Mouse (Mus musculus) gastrocnemius, adult 2 months (tissue): ENCODE data around the gene Htt. TPM values are rescaled to one million over a fixed set of nuclear protein-coding genes. Genes with fewer than 3 reads are reported as not detected.
"Not testable (repeated sequence)": the region's sequence is repeated elsewhere in the genome, so short reads cannot be mapped to it uniquely, and the experiment has no call there.

Experiments used
- DNase-seq: peaks from one replicate; pipeline ENCODE4 v3.0.0; 2022
- H3K27ac ChIP-seq: fragments of 200-600 bp; 2 replicates; pipeline ENCODE4 v1.8.1; 2022; ENCODE audit warnings: mild to moderate bottlenecking
- H3K4me3 ChIP-seq: fragments of 200-600 bp; 2 replicates; pipeline ENCODE4 v1.8.1; 2022; ENCODE audit warnings: mild to moderate bottlenecking, moderate library complexity
- CTCF ChIP-seq: fragments of 200-600 bp; IDR thresholded peaks from 2 replicates; pipeline ENCODE4 v1.8.1; 2022; ENCODE audit warnings: antibody characterized with exemption, mild to moderate bottlenecking, moderate library complexity
- intact Hi-C: fragments of 180-260 bp; cut with DNase I; formaldehyde crosslinking; loops from one replicate; pipeline ENCODE4 v1.15.1; 2025
- total RNA-seq, 2 experiments: library from RNA; stranded (reverse); gene quantifications; 2 replicates each; pipeline ENCODE4 v1.2.3; 2021

Htt gene
- total RNA-seq, 2 experiments from 2014 or later = 7.2 to 9.9 TPM

DNA sequence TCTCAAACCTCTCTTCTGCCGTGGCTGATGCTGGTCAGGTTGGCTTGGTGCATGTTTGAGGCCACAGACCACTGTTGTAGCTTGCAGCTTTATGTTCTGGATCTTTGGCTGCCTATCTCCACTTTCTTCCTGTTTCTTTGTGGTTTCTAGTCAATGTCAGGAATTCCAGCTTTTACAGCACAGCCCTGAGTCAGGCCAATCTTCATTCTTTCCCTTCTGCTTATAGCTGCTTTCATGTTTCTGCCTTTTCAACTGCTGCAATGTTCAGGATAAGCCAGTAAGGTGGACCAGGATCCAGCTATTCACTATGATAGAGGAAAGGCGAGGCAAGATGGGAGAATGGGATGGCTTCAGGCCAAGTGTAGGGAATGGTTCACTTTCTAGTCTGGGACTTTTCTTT is 29.6 kb downstream of the Htt start:
- H3K4me3 ChIP-seq = no peak overlapping the region
- intact Hi-C loops = no loop called here
- TF ChIP-seq CTCF = no peak
- no peak for DNase-seq
- H3K27ac ChIP-seq = no peak overlapping the region

DNA sequence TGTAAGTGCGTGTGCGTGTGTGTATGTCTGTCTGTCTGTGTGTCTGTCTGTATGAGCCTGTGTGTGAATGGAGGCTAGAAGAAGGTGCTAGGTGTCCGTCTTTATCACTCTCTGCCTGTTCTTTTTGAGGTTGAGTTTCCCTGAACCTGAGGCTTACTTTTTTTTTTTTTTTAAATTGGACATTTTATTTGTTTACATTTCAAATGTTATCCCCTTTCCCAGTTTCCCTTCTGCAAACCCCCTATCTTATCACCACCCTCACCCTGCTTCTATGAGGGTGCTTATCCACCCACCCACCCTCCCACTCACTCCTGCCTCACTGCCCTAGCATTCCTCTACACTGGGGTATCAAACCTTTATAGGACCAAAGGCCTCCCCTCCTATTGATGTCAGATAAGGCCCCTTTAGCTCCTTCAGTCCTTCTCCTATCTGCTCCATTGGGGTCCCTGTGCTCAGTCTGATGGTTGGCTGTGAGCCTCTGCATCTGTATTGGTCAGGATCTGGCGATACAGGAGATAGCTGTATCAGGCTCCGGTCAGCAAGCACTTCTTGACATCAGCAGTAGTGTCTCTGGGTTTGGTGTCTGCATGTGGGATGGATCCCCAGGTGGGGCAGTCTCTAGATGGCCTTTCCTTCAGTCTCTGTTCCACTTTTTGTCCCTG is 38.9 kb downstream of the Htt start:
- DNase-seq = no peak
- intact Hi-C loops = no loop called here
- no peak overlapping the region for H3K4me3 ChIP-seq
- no peak for TF ChIP-seq CTCF
- H3K27ac ChIP-seq = no peak overlapping the region

DNA sequence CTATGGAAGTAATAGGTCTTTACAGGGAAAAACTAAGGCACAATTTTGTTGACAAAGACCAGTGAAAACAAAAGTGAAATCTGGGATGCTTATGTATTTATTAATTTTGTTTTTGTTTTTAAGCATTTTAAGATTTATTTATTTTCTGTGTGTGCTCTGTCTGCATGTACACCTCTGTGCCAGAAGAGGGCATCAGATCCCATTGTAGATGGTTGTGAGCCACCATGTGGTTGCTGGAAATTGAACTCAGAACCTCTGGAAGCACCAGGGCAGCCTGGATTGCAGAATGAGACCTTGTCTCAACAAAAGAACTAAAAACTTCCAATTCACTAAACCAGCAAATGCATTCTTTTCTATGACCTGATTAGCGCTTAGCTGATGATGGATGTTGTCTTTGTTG is 44.5 kb downstream of the Htt start:
- no peak; the same call in 1 of the 2 replicates for TF ChIP-seq CTCF

DNA sequence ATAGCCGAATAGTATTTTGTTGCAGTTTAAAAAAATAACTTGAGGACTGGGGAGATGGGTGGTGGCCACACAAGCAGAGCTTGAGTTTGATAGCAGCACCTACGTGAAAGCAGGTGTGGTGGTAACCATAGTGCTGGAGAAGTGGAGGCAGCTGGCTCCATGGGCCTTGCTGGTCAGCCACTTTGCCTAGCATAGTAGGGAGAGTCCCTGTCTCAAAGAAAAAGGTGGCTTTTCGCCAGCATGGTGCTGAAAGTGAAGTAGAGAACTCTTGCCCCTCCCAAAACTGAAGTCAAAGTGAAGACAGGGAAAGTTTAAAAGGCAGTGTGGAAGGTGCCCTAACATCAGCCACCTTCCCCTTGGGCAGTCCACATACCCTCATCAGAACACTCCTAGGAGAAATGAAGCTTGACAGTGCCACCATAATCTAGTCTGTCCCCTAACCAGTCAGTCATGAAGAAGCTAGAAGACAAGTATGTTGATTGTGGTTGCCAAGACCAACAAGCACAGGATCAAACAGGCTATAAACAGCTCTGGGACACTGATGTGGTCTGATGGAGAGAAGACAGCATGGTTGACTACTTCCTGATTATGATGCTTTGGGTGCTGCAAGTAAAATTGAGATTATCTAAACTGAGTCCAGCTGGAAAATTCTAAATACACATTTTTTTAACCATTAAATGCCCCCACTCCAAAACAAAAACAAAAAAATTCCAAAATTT is 61.0 kb downstream of the Htt start:
- intact Hi-C loops = no loop called here

More for the DNA sequence above, 44.5 kb downstream of the Htt start:
- Histone ChIP-seq H3K27ac (no peak overlapping the region), H3K4me3 (no peak overlapping the region)
- no peak for DNase-seq
- intact Hi-C loops = no loop called here

DNA sequence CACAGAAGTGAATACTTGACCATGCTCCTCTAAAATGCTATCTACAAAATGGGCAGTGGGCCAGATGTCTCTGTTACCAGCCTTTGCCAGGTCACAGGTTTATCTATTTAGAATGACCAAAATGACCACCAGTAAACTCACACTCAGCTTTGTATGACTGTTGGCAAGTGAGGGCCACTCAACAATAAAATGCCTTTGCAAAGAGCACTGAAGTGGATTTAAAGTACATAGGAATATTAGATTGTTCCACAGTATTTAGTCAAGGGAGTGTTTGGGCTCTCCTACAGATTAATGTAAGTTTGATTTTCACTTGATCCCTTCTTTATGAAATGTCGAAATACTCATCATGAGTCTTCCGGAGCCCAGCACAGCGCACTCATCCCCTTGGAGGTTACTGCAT is 92.5 kb downstream of the Htt start:
- intact Hi-C loops = no loop called here
- Histone ChIP-seq H3K4me3 (no peak overlapping the region), H3K27ac (no peak overlapping the region)
- no peak for TF ChIP-seq CTCF
- no peak for DNase-seq

More for the DNA sequence above, 61.0 kb downstream of the Htt start:
- no peak overlapping the region for H3K27ac ChIP-seq
- no peak for DNase-seq
- TF ChIP-seq CTCF = no peak
- H3K4me3 ChIP-seq = no peak overlapping the region

DNA sequence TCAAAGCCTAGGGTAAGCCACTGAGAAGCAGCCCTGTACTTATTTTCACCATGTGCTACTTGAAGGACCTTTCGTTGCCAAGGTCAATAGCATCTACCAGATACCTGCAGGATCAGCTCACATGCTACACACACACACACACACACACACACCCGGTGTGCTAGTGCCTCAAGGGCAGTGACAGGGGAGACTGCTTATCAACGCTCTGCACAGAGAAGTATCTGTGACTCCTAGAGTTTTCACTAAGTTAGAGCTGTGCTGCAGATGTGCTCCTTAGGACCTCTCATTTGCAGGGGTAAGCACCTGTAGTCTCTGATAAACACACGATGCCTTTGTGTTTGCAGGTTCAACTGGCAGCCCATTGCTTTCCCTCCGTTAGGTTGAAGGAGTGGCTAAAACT is 103.8 kb downstream of the Htt start:
- H3K4me3 ChIP-seq = no peak overlapping the region
- intact Hi-C loops = no loop called here
- DNase-seq = no peak
- H3K27ac ChIP-seq = no peak overlapping the region
- no peak for TF ChIP-seq CTCF

DNA sequence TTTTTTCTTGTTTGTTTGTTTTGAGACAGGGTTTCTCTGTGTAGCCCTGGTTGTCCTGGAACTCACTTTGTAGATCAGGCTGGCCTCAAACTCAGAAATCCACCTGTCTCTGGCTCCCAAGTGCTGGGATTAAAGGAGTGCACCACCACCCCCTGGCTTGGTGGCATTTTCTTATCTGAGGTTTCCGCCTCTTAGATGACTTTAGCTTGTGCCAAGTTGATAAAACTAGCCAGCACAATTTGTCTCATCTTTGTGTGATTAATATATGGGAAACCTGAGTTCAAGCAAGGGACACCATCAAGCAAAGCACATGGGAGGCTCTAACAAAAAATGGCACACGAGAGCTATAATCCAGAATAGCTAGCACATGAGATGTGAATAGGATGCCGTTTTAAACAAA is 118.8 kb downstream of the Htt start:
- H3K27ac ChIP-seq, intact Hi-C loops, DNase-seq, H3K4me3 ChIP-seq: not testable (repeated sequence)

DNA sequence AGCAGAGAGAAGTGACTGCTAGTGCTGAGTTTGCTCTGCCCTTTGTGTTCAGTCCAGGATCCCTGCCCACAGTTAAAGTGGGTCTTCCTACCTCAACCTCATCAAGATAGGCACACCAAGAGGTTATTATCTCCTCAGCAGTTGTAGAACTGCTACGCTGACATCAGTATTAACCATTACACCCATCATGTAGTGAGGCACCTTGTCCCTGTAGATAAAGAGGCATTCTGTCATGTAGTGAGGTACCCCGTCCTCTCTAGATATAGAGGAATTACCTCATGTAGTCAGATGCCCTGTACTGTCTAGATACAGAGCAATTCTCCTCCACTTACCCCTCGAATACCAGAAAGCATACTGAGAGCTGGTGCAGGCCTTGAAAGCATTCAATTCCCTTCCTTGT is 119.5 kb downstream of the Htt start:
- intact Hi-C loops = no loop called here
- H3K4me3 ChIP-seq = no peak overlapping the region
- no peak overlapping the region for H3K27ac ChIP-seq
- TF ChIP-seq CTCF = no peak
- no peak for DNase-seq

DNA sequence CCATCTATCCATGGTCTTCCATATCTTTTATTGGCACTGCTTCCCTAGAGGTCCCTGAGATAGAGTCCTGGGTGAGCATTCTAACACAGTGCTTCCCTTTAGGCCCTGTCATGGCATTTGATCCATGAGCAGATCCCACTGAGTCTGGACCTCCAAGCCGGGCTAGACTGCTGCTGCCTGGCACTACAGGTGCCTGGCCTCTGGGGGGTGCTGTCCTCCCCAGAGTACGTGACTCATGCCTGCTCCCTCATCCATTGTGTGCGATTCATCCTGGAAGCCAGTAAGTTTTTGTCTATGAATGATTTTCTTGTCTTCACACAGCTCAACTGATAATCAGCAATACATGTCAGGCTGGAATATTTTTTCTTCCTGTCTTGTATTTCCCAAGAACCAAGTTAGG is 123.7 kb downstream of the Htt start:
- no peak for DNase-seq
- Histone ChIP-seq H3K4me3 (no peak overlapping the region), H3K27ac (no peak overlapping the region)
- TF ChIP-seq CTCF = peak; percentile 31; the same call in 1 of the 2 replicates
- intact Hi-C loops = no loop called here

DNA sequence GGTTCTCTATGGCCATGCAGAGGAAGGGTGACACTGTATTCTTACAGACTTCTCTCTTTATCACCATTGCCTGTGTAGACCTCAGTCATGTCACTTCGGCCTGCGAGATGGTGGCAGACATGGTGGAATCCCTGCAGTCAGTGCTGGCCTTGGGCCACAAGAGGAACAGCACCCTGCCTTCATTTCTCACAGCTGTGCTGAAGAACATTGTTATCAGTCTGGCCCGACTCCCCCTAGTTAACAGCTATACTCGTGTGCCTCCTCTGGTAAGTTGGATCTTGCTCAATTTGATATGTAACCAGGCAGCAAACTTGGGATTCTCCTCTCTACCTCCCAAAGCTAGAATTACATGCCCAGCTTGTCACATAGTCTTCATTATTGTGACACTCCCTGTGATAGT is 127.7 kb downstream of the Htt start:
- no peak overlapping the region for H3K27ac ChIP-seq

DNA sequence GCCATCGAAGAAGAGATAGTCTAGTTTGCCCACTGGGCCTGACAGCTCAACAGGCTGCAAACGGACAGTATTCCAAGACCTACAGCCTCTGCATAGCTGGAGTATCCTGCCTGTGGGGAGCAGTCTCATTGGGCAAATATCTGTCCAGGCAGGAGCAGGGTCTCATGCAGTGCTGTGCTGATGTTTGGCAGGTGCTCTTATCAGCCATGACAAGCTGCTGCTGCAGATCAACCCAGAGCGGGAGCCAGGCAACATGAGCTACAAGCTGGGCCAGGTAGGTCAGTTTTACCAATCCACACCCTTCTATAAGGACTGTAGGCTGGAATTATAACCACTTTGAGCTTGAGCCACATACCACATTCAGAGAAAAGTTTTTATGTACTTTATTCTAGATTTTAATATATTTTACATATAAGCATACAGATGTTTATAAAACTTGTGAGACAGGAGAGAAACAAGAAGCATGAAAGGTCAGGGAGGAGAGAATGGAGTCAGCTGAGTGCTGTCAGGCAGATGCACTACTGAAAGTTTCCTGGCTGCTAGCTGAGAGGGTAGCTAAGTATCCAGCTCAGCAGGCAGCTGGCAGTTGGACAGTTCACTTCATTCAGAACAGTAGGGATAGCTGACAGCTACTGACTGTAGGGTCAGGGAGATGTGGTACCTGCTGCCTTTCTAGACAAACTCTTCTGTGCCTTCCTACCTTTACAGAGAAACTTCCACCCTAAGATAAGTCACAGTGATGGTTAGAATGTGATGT is 135.3 kb downstream of the Htt start:
- H3K27ac ChIP-seq = no peak overlapping the region
- TF ChIP-seq CTCF = no peak
- no peak for DNase-seq
- no peak overlapping the region for H3K4me3 ChIP-seq
- intact Hi-C loops = no loop called here

More for the DNA sequence above, 127.7 kb downstream of the Htt start:
- no peak overlapping the region for H3K4me3 ChIP-seq
- intact Hi-C loops = no loop called here
- TF ChIP-seq CTCF = no peak
- DNase-seq = no peak

DNA sequence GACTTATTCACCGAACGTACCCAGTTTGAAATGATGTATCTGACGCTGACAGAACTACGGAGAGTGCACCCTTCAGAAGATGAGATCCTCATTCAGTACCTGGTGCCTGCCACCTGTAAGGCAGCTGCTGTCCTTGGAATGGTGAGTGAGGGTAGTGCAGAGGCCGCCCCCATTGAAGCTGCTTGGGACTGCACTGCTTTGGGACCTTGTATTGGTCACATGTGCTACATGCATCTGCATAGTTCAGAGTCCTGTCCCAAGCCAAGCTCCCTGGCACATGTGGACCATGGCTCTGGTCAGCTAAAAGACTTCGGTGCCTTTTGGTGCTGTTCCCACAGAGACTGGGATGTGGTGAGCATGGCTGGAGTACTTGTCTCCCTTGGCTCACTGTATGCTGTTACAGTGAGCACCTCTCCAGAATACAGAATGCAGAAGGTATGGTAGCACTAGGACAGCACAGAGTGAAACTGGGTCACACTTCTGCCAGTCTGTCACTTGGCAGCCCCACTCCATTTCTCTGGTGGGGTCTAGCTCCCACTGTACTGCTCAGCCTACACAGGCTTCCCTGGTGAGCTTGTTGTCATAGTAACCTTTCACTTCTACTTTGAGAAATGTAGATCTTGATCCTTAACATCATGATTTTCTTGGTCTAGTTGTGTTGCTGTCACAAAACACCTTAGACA is 138.4 kb downstream of the Htt start:
- TF ChIP-seq CTCF = no peak
- intact Hi-C loops = no loop called here
- no peak overlapping the region for H3K4me3 ChIP-seq
- no peak overlapping the region for H3K27ac ChIP-seq
- no peak for DNase-seq

DNA sequence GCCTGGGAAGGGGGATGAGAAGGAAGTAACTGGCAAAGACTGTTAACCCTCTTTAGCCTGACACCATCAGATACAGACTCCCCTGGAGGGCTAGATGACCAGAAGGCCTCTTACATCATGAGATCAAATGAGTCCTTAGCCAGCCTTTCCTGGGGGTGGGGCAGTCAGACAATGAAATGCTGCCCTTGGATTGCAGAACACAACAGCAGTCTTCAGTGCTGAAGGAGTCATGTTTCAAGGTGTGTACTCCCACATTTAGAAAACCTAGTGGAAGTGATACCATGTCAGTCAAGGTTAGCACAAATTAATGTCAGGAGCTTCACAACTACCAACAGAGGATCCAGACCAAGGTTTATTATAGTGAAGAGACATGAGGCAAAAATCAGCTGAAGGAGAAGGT is 140.8 kb downstream of the Htt start:
- no peak for DNase-seq
- H3K27ac ChIP-seq = no peak overlapping the region
- no peak for TF ChIP-seq CTCF
- no peak overlapping the region for H3K4me3 ChIP-seq
- intact Hi-C loops = no loop called here
